In the genomic region with DNA sequence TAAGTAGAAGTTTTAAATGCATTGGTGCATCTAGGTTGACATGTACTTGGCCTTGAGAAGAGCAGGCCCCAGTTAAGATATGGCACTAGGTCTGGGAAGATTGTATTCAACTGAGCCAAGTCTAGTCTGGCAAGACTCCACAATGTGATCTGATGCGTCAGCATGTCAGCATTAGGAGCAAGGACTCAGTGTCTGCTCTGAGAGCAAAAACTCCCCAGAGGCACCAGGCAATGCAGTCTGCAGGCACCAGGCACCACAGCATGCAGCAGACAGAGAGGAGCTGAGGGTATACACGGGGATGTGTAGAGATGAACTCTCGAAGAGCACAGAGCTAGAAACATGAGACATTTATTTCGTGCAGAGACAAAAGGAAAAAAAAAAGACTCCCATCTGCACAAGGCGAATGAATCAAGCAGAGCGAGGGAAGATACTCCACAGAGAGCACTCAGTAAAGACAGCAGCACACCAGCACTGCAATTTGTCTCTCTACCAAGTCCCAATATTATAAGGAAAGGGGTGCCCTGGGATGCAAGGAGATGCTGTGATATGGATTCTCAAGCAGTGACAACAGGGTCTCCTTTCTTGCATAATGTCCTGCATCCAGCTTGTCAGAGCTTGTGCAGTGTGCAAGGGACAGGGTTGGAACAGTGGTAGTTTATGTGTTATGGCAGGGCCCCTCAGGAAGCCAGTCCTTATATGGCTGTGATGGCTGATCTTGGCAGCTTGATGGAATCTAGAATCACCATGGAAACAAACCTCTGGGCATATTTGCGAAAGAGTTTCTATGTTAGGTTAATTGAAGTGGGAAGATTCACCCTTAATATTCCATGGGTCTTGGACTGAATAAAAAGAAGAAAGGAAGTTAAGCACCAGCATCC, we compare ENCODE assay signal across 10 mouse cellular contexts. TPM values are rescaled to one million over a fixed set of nuclear protein-coding genes. Genes with fewer than 3 reads are reported as not detected.
DNase-seq lines count a peak whose midpoint lies in the region; ATAC-seq and TF ChIP-seq lines count a peak whose summit lies in the region.
"Had no signal": no experiment of that assay in that cellular context is flagged by ENCODE, and none has a peak within 500 bp of the region (broad histone marks: within the 10 kb centered on the region; RNA-seq: fewer than 3 reads in every experiment).

No protein-coding gene starts in this region.

- no peaks in the 10 kb centered on the region for H3K27me3 ChIP-seq in heart, embryonic 10.5 days (ENCODE audit: insufficient read depth, poor library complexity, severe bottlenecking)
- no peaks in the 10 kb centered on the region for H3K27me3 ChIP-seq in heart, postnatal 0 days (ENCODE audit: control insufficient read depth, insufficient read depth, low read length)
- no peaks in the 10 kb centered on the region for H3K27me3 ChIP-seq in neural tube, embryonic 15.5 days (replicated peaks)
- H3K27me3 ChIP-seq: liver, embryonic 13.5 days had no signal

- 0 out of 2 replicates have a peak, but pooled peaks cover 1% of the 10 kb centered on the region for H3K9me3 ChIP-seq in heart, embryonic 10.5 days
- H3K9me3 ChIP-seq in heart, postnatal 0 days (replicated peaks; ENCODE audit: control insufficient read depth, low read length), result no peaks in the 10 kb centered on the region
- H3K9me3 ChIP-seq in neural tube, embryonic 15.5 days (replicated peaks), result no peaks in the 10 kb centered on the region
- H3K9me3 ChIP-seq: G1E; liver, embryonic 13.5 days had no signal

- ATAC-seq in heart, postnatal 0 days (ENCODE audit: insufficient read depth, low read depth), result no peak; the same call in 1 of the 2 replicates
- peak; percentile 79; the same call in 1 of the 2 replicates for ATAC-seq in neural tube, embryonic 15.5 days (ENCODE audit: low FRiP score)

- WGBS in heart, embryonic 10.5 days, result 65% methylated on average over 7 of the region's 7 CpGs
- 68% methylated on average over 7 of the region's 7 CpGs for WGBS in heart, postnatal 0 days
- 34% methylated on average over 7 of the region's 7 CpGs for WGBS in neural tube, embryonic 15.5 days

- H3K27ac ChIP-seq in heart, embryonic 10.5 days, result no peak overlapping the region
- no peak overlapping the region for H3K27ac ChIP-seq in heart, postnatal 0 days (ENCODE audit: low read depth)
- no peak overlapping the region; the same call in 1 of the 2 replicates for H3K27ac ChIP-seq in neural tube, embryonic 15.5 days (replicated peaks)
- H3K27ac ChIP-seq: liver, embryonic 13.5 days had no signal

- no peak overlapping the region for H3K9ac ChIP-seq in heart, postnatal 0 days (replicated peaks; ENCODE audit: low read depth, low read length)
- no peak overlapping the region for H3K9ac ChIP-seq in neural tube, embryonic 15.5 days (replicated peaks)
- H3K9ac ChIP-seq: liver, embryonic 13.5 days had no signal

- no peak for TF ChIP-seq CTCF in heart, postnatal 0 days (IDR thresholded peaks at IDR 0.05; ENCODE audit: low read depth)

- no peak overlapping the region for H3K4me2 ChIP-seq in heart, postnatal 0 days (ENCODE audit: low read depth, low read length)
- H3K4me2 ChIP-seq in neural tube, embryonic 15.5 days, result no peak overlapping the region
- H3K4me2 ChIP-seq: liver, embryonic 13.5 days had no signal

- TF ChIP-seq EP300 in heart, postnatal 0 days (IDR thresholded peaks at IDR 0.05; ENCODE audit: low read depth), result no peak

- H3K36me3 ChIP-seq in heart, embryonic 10.5 days, result no peaks in the 10 kb centered on the region
- H3K36me3 ChIP-seq in heart, postnatal 0 days (replicated peaks; ENCODE audit: control insufficient read depth, insufficient read depth, low read length), result no peaks in the 10 kb centered on the region
- H3K36me3 ChIP-seq in neural tube, embryonic 15.5 days, result no peaks in the 10 kb centered on the region
- H3K36me3 ChIP-seq: G1E; liver, embryonic 13.5 days had no signal

- no peaks in the 10 kb centered on the region for H3K4me1 ChIP-seq in heart, embryonic 10.5 days
- H3K4me1 ChIP-seq in heart, postnatal 0 days (ENCODE audit: control insufficient read depth, insufficient read depth), result peaks cover 6% of the 10 kb centered on the region; the same call in 1 of the 2 replicates
- H3K4me1 ChIP-seq in neural tube, embryonic 15.5 days, result 0 out of 2 replicates have a peak, but pooled peaks cover 4% of the 10 kb centered on the region
- H3K4me1 ChIP-seq: liver, embryonic 13.5 days had no signal

- no peak overlapping the region for H3K4me3 ChIP-seq in heart, embryonic 10.5 days
- no peak overlapping the region for H3K4me3 ChIP-seq in heart, postnatal 0 days (ENCODE audit: low read depth, low read length)
- no peak overlapping the region for H3K4me3 ChIP-seq in neural tube, embryonic 15.5 days (replicated peaks)
- H3K4me3 ChIP-seq: liver, embryonic 13.5 days had no signal

- DNase-seq in heart, adult 11 months, result peak; percentile 90
- no peak for DNase-seq in heart, embryonic 10.5 days (ENCODE audit: low spot score)
- peak; percentile 6 for DNase-seq in right cerebral cortex, adult 2 months (ENCODE audit: low spot score in 2 of 2)
- no peak for DNase-seq in right cerebral cortex, postnatal 25 days
- peak; percentile 35 for DNase-seq in heart, postnatal 0 days (ENCODE audit: low spot score)
- no peak for DNase-seq in thymus, postnatal 25 days
- no peak for DNase-seq in frontal cortex, postnatal 25 days (ENCODE audit: low spot score in 2 of 2)
- DNase-seq: liver, embryonic 13.5 days had no signal

RNA-seq across cellular contexts. Expression of gene Tbl1x, which starts 22.7 kb away (rescaled TPM):
- 59.9 and 66.6 TPM in 2 replicates for polyA plus RNA-seq in heart, embryonic 10.5 days (2016; fragmentation: Nextera tagmentation; extraction: Ambion mirVana)
- total RNA-seq in heart, postnatal 0 days (2014; rRNA removed; ENCODE audit: low replicate concordance), result 62.3 and 64.4 TPM in 2 replicates
- 34.0 and 34.1 TPM in 2 replicates for polyA plus RNA-seq in heart, postnatal 0 days (2015; fragmentation: Nextera tagmentation; extraction: Ambion mirVana)
- polyA plus RNA-seq in neural tube, embryonic 15.5 days (2015; fragmentation: Nextera tagmentation; extraction: Ambion mirVana), result 41.4 and 49.7 TPM in 2 replicates

Comparison
In these comparisons a context has a peak if more than half of its experiments do, and no peak if none do; other contexts are left out.
1. DNase-seq: peak in heart, adult 11 months (single experiment), right cerebral cortex, adult 2 months (2 of 2) and heart, postnatal 0 days (single experiment); none in heart, embryonic 10.5 days (single experiment), right cerebral cortex, postnatal 25 days (single experiment), thymus, postnatal 25 days (single experiment) and frontal cortex, postnatal 25 days (0 of 2).